8 mouse cellular contexts compared by ENCODE assay signal in the genomic region with DNA sequence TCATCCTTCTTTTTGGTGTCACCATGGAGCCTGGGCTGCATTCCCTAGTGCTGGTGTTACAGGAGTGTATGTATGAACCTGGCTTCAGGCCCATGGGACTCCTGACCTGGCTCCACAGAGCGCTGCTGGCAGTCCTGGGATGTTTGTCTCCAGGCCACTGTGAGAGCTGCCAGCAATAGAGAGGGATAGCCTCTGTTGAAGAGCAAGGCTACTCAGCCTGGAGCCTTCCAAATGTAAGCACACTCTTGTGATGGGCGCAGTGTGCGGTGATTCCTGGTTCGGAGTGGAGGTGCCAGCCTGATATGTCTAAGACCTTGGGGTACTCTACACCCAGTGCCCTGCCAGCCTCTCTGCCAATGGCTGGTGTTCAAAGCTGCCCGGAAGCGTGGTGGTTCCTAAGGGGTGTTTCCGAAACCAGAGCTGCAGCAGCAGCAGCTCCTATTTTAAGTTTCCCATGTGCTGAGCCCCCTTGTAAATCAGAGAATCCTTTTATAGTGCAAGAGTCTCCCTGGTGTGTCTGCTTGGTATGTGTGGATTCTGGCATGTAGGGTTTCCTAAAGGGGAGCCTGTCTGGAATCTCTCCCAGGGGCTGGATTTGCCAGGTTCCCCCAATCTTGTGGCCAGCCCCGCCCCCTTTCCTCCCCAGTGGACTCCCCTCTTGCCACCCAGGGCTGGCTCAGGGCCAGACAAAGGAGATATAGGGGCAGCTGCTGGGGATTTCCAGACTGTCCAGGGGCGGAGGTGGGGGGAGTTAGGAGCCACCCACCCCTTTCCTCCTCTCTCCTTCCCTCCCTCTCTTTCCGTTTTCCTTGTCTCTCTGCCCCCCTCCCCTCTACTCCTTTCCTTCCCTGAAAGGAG. TPM values are rescaled to one million over a fixed set of nuclear protein-coding genes. Genes with fewer than 3 reads are reported as not detected.
DNase-seq lines count a peak whose midpoint lies in the region; ATAC-seq lines count a peak whose summit lies in the region.

No protein-coding gene starts in this region.

- no peak for ATAC-seq in lung, embryonic 16.5 days (ENCODE audit: low read depth)
- no peak for ATAC-seq in forebrain, embryonic 15.5 days (replicated peaks)
- no peak for ATAC-seq in hindbrain, embryonic 15.5 days (ENCODE audit: low FRiP score, low read depth)
- peak; percentile 22; the same call in 1 of the 2 replicates for ATAC-seq in liver, embryonic 16.5 days (ENCODE audit: low read depth)
- ATAC-seq in erythroid progenitor cell, adult 5-6 weeks (replicated peaks; ENCODE audit: low FRiP score, poor library complexity, severe bottlenecking): no peak
- ATAC-seq in monocyte, adult 5-6 weeks (replicated peaks; ENCODE audit: insufficient number of reproducible peaks, low FRiP score, low TSS enrichment, poor library complexity, severe bottlenecking): no peak

- no peak for DNase-seq in lung, postnatal 10 days
- DNase-seq in T-cell, adult 2 months (ENCODE audit: low spot score): no peak

- H3K4me2 ChIP-seq in lung, embryonic 16.5 days (ENCODE audit: low read depth, low read length): no peak overlapping the region
- peak overlapping the region; percentile 93 for H3K4me2 ChIP-seq in forebrain, embryonic 15.5 days (replicated peaks)
- H3K4me2 ChIP-seq in hindbrain, embryonic 15.5 days: peak overlapping the region; percentile 93
- H3K4me2 ChIP-seq in liver, embryonic 16.5 days (ENCODE audit: low read depth, low read length): no peak overlapping the region

- H3K9ac ChIP-seq in lung, embryonic 16.5 days (ENCODE audit: low read length): no peak overlapping the region
- peak overlapping the region; percentile 63; the same call in 1 of the 2 replicates for H3K9ac ChIP-seq in forebrain, embryonic 15.5 days (replicated peaks)
- H3K9ac ChIP-seq in hindbrain, embryonic 15.5 days: peak overlapping the region; percentile 77
- H3K9ac ChIP-seq in liver, embryonic 16.5 days (ENCODE audit: low read depth, low read length): no peak overlapping the region

- H3K4me3 ChIP-seq in lung, embryonic 16.5 days (ENCODE audit: low read length): no peak overlapping the region
- no peak overlapping the region; the same call in 1 of the 2 replicates for H3K4me3 ChIP-seq in forebrain, embryonic 15.5 days
- peak overlapping the region; percentile 61 for H3K4me3 ChIP-seq in hindbrain, embryonic 15.5 days
- H3K4me3 ChIP-seq in liver, embryonic 16.5 days (ENCODE audit: low read depth, low read length): no peak overlapping the region

- 59% methylated on average over 10 of the region's 10 CpGs for WGBS in lung, embryonic 16.5 days
- WGBS in forebrain, embryonic 15.5 days: 68% methylated on average over 10 of the region's 10 CpGs
- WGBS in hindbrain, embryonic 15.5 days: 59% methylated on average over 10 of the region's 10 CpGs
- WGBS in liver, embryonic 16.5 days (ENCODE audit: insufficient replicate concordance): 69% methylated on average over 10 of the region's 10 CpGs

- peak overlapping the region; percentile 2; the same call in 1 of the 2 replicates for H3K27ac ChIP-seq in lung, embryonic 16.5 days (ENCODE audit: low read length)
- no peak overlapping the region for H3K27ac ChIP-seq in forebrain, embryonic 15.5 days (replicated peaks)
- H3K27ac ChIP-seq in hindbrain, embryonic 15.5 days (replicated peaks): 0 out of 2 replicates have a peak overlapping the region, but pooled peaks have one; percentile 46
- H3K27ac ChIP-seq in liver, embryonic 16.5 days (ENCODE audit: low read length): no peak overlapping the region

- H3K4me1 ChIP-seq in lung, embryonic 16.5 days (replicated peaks; ENCODE audit: control insufficient read depth, insufficient read depth, low read length): peaks cover 22% of the 10 kb centered on the region
- H3K4me1 ChIP-seq in forebrain, embryonic 15.5 days: peaks cover 33% of the 10 kb centered on the region
- H3K4me1 ChIP-seq in hindbrain, embryonic 15.5 days (replicated peaks): peaks cover 41% of the 10 kb centered on the region
- peaks cover 22% of the 10 kb centered on the region for H3K4me1 ChIP-seq in liver, embryonic 16.5 days (ENCODE audit: control insufficient read depth, low read depth, low read length)

- H3K9me3 ChIP-seq in lung, embryonic 16.5 days (ENCODE audit: control insufficient read depth, low read length): no peaks in the 10 kb centered on the region
- no peaks in the 10 kb centered on the region for H3K9me3 ChIP-seq in forebrain, embryonic 15.5 days
- H3K9me3 ChIP-seq in hindbrain, embryonic 15.5 days: no peaks in the 10 kb centered on the region
- H3K9me3 ChIP-seq in liver, embryonic 16.5 days (replicated peaks; ENCODE audit: control insufficient read depth, low read length): no peaks in the 10 kb centered on the region

- H3K36me3 ChIP-seq in lung, embryonic 16.5 days (ENCODE audit: control insufficient read depth, insufficient read depth, low read length): no peaks in the 10 kb centered on the region
- no peaks in the 10 kb centered on the region for H3K36me3 ChIP-seq in forebrain, embryonic 15.5 days
- H3K36me3 ChIP-seq in hindbrain, embryonic 15.5 days: no peaks in the 10 kb centered on the region
- H3K36me3 ChIP-seq in liver, embryonic 16.5 days (ENCODE audit: control insufficient read depth, insufficient read depth): no peaks in the 10 kb centered on the region

- H3K27me3 ChIP-seq in lung, embryonic 16.5 days (ENCODE audit: control insufficient read depth, insufficient read depth, low read depth, low read length): peaks cover 3% of the 10 kb centered on the region; the same call in 1 of the 2 replicates
- no peaks in the 10 kb centered on the region; the same call in 1 of the 2 replicates for H3K27me3 ChIP-seq in forebrain, embryonic 15.5 days
- H3K27me3 ChIP-seq in hindbrain, embryonic 15.5 days: no peaks in the 10 kb centered on the region
- peaks cover 23% of the 10 kb centered on the region for H3K27me3 ChIP-seq in liver, embryonic 16.5 days (ENCODE audit: control insufficient read depth, insufficient read depth, low read depth, low read length)

RNA-seq across cellular contexts. Expression of gene Arhgap23, which starts 9.0 kb away (rescaled TPM):
- polyA plus RNA-seq in lung, embryonic 16.5 days (2015; fragmentation: Nextera tagmentation; extraction: Ambion mirVana): 5.2 and 5.4 TPM in 2 replicates
- polyA plus RNA-seq in forebrain, embryonic 15.5 days (2015; fragmentation: Nextera tagmentation; extraction: Ambion mirVana): 7.1 and 8.4 TPM in 2 replicates
- 9.9 and 10.1 TPM in 2 replicates for polyA plus RNA-seq in hindbrain, embryonic 15.5 days (2015; fragmentation: Nextera tagmentation; extraction: Ambion mirVana)
- 4.8 and 5.4 TPM in 2 replicates for polyA plus RNA-seq in liver, embryonic 16.5 days (2015; fragmentation: Nextera tagmentation; extraction: Ambion mirVana)
- total RNA-seq in erythroid progenitor cell, adult 5-6 weeks (2015; ENCODE audit: low replicate concordance): 76.8 and 82.6 TPM in 2 replicates
- 65.7 and 71.1 TPM in 2 replicates for total RNA-seq in erythroid progenitor cell, adult 5-6 weeks (2017; ENCODE audit: low replicate concordance)
- 4.7 to 5.8 TPM (median 5.0 TPM) in 3 replicates for total RNA-seq in monocyte, adult 5-6 weeks (2017)

RNA-seq across cellular contexts. Expression of gene Socs7, which starts 44.0 kb away (rescaled TPM):
- polyA plus RNA-seq in lung, embryonic 16.5 days (2015; fragmentation: Nextera tagmentation; extraction: Ambion mirVana): 3.2 TPM in 2 replicates
- 10.1 and 10.6 TPM in 2 replicates for polyA plus RNA-seq in forebrain, embryonic 15.5 days (2015; fragmentation: Nextera tagmentation; extraction: Ambion mirVana)
- 9.0 and 9.5 TPM in 2 replicates for polyA plus RNA-seq in hindbrain, embryonic 15.5 days (2015; fragmentation: Nextera tagmentation; extraction: Ambion mirVana)
- polyA plus RNA-seq in liver, embryonic 16.5 days (2015; fragmentation: Nextera tagmentation; extraction: Ambion mirVana): 1.0 and 1.1 TPM in 2 replicates
- total RNA-seq in erythroid progenitor cell, adult 5-6 weeks (2015; ENCODE audit: low replicate concordance): 2.5 and 2.9 TPM in 2 replicates
- total RNA-seq in erythroid progenitor cell, adult 5-6 weeks (2017; ENCODE audit: low replicate concordance): 5.4 and 6.0 TPM in 2 replicates
- total RNA-seq in monocyte, adult 5-6 weeks (2017): 16.8 to 18.8 TPM (median 18.0 TPM) in 3 replicates

RNA-seq across cellular contexts. Expression of gene Gpr179, which starts 54.4 kb away (rescaled TPM):
- polyA plus RNA-seq in lung, embryonic 16.5 days (2015; fragmentation: Nextera tagmentation; extraction: Ambion mirVana): 0.11 and 0.14 TPM in 2 replicates
- 0.18 and 0.33 TPM in 2 replicates for polyA plus RNA-seq in forebrain, embryonic 15.5 days (2015; fragmentation: Nextera tagmentation; extraction: Ambion mirVana)
- 0.12 and 0.30 TPM in 2 replicates for polyA plus RNA-seq in hindbrain, embryonic 15.5 days (2015; fragmentation: Nextera tagmentation; extraction: Ambion mirVana)
- polyA plus RNA-seq in liver, embryonic 16.5 days (2015; fragmentation: Nextera tagmentation; extraction: Ambion mirVana): not detected in 2 replicates
- not detected in 2 replicates for total RNA-seq in erythroid progenitor cell, adult 5-6 weeks (2015; ENCODE audit: low replicate concordance)
- total RNA-seq in erythroid progenitor cell, adult 5-6 weeks (2017; ENCODE audit: low replicate concordance): 0.15 TPM in 1 of 2 replicates, not detected in the other
- 0.29 to 0.39 TPM in 2 of 3 replicates, not detected in the other for total RNA-seq in monocyte, adult 5-6 weeks (2017)

Comparison
In these comparisons a context has a peak if more than half of its experiments do, and no peak if none do; other contexts are left out.
1. H3K27ac ChIP-seq: peak in lung, embryonic 16.5 days (single experiment) and hindbrain, embryonic 15.5 days (single experiment); none in forebrain, embryonic 15.5 days (single experiment) and liver, embryonic 16.5 days (single experiment).
2. H3K4me2 ChIP-seq: peak in forebrain, embryonic 15.5 days (single experiment) and hindbrain, embryonic 15.5 days (single experiment); none in lung, embryonic 16.5 days (single experiment) and liver, embryonic 16.5 days (single experiment).
3. H3K9ac ChIP-seq: peak in forebrain, embryonic 15.5 days (single experiment) and hindbrain, embryonic 15.5 days (single experiment); none in lung, embryonic 16.5 days (single experiment) and liver, embryonic 16.5 days (single experiment).